Mouse (Mus musculus): Measurements from ENCODE around the gene Ints5.

Ints5 gene

DNA sequence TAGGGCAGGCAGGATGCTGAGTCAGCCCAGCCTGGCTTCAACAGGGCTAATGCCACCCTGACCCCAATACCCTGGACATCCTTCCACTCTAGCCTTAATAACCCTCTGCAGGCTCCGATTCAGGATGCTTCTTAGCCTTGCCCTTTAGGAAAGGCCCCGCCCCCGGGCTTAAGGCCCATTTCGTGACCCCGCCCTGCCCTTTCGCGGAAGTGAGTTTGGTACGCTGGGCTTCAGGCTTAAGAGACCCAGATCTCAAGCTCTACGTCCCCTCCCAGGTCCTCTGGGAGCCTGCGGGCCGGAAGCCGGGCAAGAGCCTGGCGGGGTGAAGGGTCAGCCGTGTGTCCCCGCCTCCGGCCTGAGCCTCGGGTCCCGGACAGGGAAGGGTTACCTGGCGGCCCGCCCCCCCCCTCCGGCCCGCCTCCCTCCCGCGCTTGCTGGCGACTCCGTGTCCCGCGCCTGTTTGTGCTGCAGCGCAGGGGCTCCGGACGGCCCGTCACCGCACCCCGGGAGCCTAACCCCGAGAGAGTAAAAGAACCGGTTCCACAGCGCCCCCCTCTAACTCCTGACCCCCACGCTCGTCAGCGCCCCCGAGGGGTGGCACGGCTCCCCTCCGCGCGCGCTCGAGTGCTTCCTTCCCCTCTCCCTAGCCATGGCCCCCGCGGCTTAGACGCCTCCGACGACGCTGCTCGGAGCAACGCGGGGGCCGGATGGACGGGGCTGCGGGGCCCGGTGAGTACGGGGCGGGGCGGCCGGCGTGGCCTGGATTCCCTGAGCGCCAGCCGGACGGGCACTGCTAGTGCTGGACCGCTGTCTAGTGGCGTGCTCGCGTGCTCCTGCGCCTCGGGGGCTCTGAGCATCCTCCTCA lies 36.7 kb downstream of the Ints5 start, which contains the start of the genes Rom1 and Eml3:
Rom1 (minus strand) TSS at position 133 of the 865 bp plus-strand sequence.
Eml3 (plus strand) TSS at position 329 of the 865 bp plus-strand sequence.
- DNase-seq (ENCODE audit: low spot score): peak; percentile 84

GRCm38 (mm10) chr19:8930117-8930516 lies 37.3 kb downstream of the Ints5 start:
- DNase-seq (ENCODE audit: low spot score): no peak

- no peak for DNase-seq (ENCODE audit: low spot score)
Measured at GRCm38 (mm10) chr19:8930771-8931170, 38.0 kb downstream of the Ints5 start.

GRCm38 (mm10) chr19:8936736-8937135 lies 43.9 kb downstream of the Ints5 start:
- DNase-seq (ENCODE audit: low spot score): no peak

DNA sequence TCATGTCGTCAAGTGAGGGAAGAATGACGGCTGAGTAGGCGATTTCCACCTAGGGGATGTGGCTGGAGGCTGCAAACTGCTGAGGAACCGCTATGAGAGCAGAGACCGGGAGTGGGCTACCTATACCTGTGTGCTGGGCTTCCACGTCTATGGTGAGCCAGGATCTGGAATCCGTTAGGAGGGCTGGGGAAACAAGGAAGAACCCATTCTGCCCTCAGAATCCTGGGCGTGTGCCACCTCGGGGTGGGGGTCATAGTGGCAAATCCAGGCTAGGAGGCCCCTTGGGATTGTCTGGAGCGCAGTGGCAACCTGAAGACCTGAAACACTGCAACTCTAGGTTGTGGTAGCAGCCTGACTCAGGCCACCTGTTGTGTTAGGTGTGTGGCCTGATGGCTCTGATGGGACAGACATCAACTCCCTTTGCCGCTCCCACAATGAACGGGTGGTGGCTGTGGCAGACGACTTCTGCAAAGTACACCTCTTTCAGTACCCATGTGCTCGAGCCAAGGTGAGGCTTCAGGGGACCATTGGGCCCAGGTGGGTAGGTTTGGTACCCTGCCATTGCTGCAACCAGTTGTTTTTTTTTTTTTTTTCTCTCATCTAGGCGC lies 47.8 kb downstream of the Ints5 start:
- DNase-seq (ENCODE audit: low spot score): no peak

- no peak for DNase-seq (ENCODE audit: low spot score)
Measured at GRCm38 (mm10) chr19:8941136-8941514, 48.3 kb downstream of the Ints5 start.

- peak; percentile 92 for DNase-seq (ENCODE audit: low spot score)
Measured at GRCm38 (mm10) chr19:8941515-8942217, 48.9 kb downstream of the Ints5 start, which contains the start of gene Mta2. Mta2 (plus strand) TSS chr19:8941875.

GRCm38 (mm10) chr19:8942276-8942964 lies 49.6 kb downstream of the Ints5 start:
- peak; percentile 56 for DNase-seq (ENCODE audit: low spot score)

- DNase-seq (ENCODE audit: low spot score): no peak
Measured at GRCm38 (mm10) chr19:8943047-8943446, 50.2 kb downstream of the Ints5 start.

DNA sequence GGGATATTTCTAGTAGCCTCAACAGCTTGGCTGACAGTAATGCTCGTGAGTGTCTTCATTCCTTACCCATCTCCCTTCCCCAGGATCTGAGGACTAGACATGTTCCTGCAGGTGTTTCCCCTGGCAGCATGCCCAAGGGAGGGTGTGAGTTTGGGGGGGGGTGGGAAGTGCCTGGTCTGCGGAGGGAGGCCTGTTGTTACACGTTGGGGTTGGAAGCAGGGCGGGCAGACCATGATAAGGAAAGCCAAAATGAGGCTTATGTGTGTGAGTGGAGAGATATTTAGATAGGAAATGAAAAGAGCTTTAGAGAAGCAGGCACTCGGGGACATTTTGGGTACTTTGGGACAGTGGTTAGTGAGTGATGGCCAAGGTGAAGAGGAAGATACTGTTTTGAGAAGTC lies 51.3 kb downstream of the Ints5 start:
- no peak for DNase-seq (ENCODE audit: low spot score)

- peak; percentile 69 for DNase-seq (ENCODE audit: low spot score)
Measured at GRCm38 (mm10) chr19:8944750-8945149, 51.9 kb downstream of the Ints5 start.

- DNase-seq (ENCODE audit: low spot score): no peak
Measured at GRCm38 (mm10) chr19:8945251-8945650, 52.4 kb downstream of the Ints5 start.

- DNase-seq (ENCODE audit: low spot score): no peak
Measured at GRCm38 (mm10) chr19:8946929-8947328, 54.1 kb downstream of the Ints5 start.

Data from ovary, postnatal 14 days (tissue).